Mouse (Mus musculus) T-helper 1 cell (primary cell): Measurements from ENCODE around the gene Flad1.

Source experiments
- in situ Hi-C: fragments of 300-600 bp; cut with MboI, MseI; formaldehyde crosslinking; loops from one replicate; pipeline ENCODE4 v1.15.1; 2025; ENCODE audit warnings: high pct_unique_total_duplicates

The Flad1 gene

GRCm38 (mm10) chr3:89411490-89412393 is at the start of gene Flad1:
Gene Flad1 (minus strand): TSS chr3:89411870.
- in situ Hi-C loops, result no loop called here

DNA sequence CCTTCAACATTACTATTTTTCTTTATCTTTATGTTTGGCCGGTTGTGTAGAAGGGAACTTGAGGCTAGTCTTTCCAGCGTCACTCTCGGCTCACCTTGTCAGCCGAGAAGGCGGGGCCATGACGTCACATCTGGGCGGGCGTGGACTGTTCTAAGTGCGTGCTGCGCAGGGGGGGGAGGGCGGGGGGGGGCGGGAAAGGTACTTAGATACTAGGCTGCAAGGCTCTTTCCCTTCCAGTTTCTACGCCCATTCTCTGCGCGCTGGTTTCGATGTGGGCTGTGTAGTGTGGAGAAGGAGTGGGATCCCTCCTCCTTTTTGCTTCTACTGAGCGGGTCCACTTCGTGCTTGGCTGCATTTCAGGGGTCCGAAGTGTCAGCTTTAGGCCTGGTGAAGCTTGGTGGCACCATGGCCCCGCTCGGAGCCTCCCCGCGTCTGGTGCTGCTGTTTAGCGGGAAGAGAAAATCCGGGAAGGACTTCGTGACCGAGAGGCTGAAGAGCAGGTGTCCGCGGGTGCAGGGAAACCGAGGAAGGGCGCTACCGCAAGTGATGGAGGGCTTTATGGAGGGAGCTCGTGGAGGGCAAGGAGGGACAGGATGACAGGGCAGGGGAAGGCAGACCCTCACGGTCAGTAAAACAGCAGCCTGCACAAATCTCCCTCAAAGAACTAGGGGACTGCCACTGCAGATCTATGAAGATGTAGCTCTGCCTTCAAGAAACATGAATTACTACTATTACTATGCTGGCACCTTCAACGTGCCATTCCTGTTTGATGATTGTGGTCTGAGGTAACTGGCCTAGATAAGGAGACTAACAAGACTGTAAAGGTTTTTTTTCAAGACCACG is 47.5 kb upstream of the Flad1 start:
- in situ Hi-C loops, result no loop called here

GRCm38 (mm10) chr3:89458372-89458964 is 46.8 kb upstream of the Flad1 start:
- in situ Hi-C loops, result no loop called here

DNA sequence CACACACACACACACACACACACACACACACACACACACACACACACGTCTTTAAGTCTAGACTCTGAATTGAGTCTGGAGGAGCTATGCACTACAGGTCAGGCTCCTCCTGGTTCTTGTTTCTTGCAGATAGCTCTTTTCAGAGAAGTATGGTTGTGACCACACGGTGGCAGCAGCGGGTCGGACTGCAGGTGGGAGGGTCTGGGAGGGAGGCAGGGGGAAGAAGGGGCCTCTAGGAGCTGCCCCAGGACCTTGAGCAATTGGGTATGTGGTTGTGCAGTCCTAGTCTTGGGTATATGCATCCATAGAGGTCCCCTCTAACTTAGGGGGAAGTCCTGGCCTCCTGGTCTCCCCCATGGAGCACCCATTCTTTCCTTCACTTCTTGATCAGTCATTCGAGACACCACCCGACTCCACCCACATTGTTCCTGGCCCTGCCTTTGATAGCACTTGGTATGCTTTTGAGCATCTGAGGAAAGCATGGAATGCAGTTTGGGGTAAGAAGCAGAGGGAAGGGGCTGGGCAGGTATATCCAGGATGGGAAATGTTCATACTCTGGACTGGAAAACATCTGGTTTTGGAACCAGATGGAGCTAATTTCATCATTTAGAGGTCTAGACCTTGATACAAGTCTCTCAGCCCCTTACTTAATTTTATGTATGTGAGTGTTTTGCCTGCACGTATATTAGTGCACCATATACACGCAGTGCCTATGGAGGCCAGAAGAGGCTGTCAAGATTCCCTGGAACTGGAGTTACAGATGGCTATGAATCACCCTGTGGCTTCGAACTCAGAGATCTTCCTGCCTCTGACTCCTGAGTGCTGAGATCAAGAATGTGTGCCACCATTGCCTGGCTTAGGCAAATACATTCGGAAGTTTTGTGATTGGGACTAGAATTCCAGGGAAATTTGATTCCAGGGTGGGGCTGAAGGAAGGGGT is 45.3 kb upstream of the Flad1 start:
- in situ Hi-C loops, result no loop called here

DNA sequence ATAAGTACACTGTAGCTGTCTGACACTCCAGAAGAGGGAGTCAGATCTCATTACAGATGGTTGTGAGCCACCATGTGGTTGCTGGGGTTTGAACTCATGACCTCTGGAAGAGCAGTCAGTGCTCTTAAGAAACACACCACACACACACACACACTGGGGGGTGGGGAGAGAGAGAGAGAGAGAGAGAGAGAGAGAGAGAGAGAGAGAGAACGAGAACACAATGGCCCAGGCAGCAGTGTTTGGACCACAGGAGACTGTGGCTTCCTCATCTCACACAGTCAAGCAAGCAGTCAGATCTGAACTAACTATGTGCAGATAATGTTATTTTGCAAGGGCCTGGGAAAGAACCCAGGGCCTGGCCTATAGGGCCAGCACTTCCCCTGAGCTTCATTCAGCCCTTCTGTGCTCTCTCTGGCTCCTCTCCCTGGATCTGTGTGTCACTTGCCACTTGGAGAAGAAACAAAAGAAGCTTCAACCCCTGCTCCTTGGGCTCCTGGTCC is 44.2 kb upstream of the Flad1 start:
- in situ Hi-C loops, result no loop called here

DNA sequence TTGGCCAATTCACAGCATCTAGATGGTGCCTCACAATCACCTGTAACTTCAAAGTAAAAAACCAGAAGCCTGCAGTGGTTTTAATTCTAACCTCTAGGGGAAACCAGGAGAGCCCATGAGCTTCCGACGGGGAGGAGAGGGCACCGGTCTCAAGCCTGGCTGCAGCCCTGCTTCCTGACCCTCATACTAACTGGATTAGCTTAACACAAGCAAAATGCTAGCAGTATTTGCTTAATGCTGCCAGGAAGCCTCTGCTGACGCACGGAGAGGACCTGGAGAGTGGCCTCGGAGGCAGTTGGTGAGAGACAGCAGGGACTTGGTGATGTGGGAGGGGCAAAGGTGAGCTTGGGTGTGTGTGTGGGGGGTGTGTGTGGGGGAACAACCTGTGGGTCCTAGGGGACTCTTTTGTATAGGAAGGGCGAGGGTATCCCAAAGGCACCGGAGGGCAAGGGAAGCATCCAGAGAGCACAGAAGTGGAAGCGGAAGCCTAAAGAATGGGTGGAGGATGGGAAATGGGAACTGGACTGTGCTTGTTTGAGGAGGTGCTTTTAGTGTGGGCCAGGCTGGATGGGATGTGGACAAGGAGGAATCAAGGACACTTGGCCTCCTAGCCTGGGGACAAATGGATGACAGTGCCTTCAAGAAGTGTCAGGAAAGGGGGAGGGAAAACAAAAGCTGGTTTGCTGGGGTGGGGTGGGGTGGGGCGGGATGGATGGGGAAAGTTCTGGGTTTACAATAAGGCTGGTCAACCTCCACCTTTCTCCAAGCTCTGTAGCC is 42.9 kb upstream of the Flad1 start, which contains the start of gene Pmvk:
Gene Pmvk, plus strand, starts transcription at position 141 of the 777 bp plus-strand sequence.
- in situ Hi-C loops, result no loop called here

GRCm38 (mm10) chr3:89451916-89452315 is 40.2 kb upstream of the Flad1 start:
- in situ Hi-C loops, result no loop called here

DNA sequence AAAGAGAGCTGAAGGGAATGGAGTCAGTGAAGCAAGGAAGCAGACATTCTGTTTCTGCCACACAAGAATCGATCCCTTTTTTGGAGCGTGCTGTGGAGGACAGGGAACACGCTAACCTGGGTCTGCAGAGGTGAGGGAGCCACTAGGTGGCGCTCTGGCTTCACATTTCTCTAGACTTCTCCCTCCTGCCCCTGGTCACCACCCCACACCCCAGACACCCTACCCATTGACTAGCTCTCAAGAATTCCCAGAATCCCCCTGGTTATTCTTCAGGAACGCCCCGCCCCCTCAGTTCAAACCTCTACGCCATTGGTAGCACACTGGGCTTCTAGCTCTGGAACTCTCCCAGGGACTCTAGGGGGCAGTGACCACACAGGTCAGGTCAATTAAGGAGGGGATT is 37.9 kb upstream of the Flad1 start:
- in situ Hi-C loops, result loop anchor here (5.0 kb wide), 1 partner anchor 33 kb away; no protein-coding TSS in a partner anchor

- in situ Hi-C loops, result loop anchor here (5.0 kb wide), 1 partner anchor 33 kb away; no protein-coding TSS in a partner anchor
These were observed 37.3 kb upstream of the Flad1 start for GRCm38 (mm10) chr3:89448720-89449537.

DNA sequence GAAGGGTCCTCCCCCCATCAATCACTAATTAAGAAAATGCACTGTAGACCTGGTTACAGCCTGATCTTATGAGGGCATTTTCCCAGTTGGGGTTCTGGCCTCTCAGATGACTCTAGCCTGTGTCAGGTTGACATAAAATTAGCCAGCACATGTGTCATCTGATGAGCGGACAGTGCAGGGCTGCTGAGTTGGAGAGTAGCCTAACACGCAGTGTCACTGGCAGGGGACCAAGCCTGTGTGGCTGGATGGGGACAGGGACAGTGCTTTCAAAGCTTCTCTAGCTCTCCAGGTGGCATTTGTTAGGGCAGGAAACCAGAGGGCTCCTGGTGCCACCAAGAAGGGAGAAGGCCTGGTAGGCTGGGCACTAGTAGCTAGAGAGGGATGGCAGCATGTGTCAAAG is 29.0 kb upstream of the Flad1 start:
- in situ Hi-C loops, result no loop called here

DNA sequence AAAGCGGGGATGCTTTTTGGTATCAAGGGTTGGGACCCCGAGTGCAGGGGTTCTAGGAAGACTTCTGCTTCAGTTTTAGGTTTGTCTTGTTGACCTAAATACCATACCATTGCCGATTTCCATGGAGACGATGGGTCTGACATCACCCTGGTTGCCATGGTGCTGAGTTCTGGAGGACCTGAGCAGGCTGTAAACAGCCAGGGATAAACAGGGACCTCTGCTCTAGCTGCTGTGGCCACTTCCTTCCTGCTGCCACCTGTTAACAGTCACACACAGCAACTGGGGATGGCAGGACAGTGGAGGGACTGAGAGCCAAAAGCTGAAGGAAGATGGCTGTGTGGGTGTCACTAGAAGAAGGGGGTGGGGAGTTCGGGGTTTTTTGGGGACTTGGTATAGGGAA is 25.6 kb upstream of the Flad1 start:
- in situ Hi-C loops, result no loop called here

GRCm38 (mm10) chr3:89436176-89437113 is 24.8 kb upstream of the Flad1 start, which contains the start of gene Pbxip1:
Gene Pbxip1 (plus strand): TSS chr3:89436706.
- in situ Hi-C loops, result no loop called here

DNA sequence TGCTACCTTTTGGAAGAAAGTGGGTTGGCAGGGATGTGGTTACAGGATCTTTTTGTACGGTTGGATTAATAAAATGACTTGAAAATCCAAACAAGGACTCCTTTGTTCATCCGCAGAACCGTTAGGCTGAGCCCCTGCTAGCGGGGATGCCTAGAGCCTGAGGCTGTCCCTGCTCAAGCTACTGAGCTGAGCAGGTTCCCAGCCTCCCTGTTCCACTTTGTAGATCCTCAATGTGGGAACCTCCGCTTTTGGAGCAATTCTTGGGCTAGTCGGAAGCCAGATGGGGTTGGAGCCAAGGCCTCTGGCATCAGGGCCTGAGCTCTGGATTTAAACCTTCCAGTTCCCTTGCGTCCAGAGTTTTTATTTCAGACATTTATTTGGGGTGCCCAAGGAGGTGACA is 23.4 kb upstream of the Flad1 start:
- in situ Hi-C loops, result no loop called here

GRCm38 (mm10) chr3:89434532-89434931 is 22.9 kb upstream of the Flad1 start:
- in situ Hi-C loops, result no loop called here

GRCm38 (mm10) chr3:89432606-89433005 is 20.9 kb upstream of the Flad1 start:
- in situ Hi-C loops, result no loop called here

- in situ Hi-C loops, result no loop called here
These were observed 18.8 kb upstream of the Flad1 start, which contains the start of gene Pygo2 for GRCm38 (mm10) chr3:89430171-89431159. Gene Pygo2 (plus strand): TSS chr3:89430214.
